ENCODE assay signal across 11 mouse cellular contexts in the genomic region with DNA sequence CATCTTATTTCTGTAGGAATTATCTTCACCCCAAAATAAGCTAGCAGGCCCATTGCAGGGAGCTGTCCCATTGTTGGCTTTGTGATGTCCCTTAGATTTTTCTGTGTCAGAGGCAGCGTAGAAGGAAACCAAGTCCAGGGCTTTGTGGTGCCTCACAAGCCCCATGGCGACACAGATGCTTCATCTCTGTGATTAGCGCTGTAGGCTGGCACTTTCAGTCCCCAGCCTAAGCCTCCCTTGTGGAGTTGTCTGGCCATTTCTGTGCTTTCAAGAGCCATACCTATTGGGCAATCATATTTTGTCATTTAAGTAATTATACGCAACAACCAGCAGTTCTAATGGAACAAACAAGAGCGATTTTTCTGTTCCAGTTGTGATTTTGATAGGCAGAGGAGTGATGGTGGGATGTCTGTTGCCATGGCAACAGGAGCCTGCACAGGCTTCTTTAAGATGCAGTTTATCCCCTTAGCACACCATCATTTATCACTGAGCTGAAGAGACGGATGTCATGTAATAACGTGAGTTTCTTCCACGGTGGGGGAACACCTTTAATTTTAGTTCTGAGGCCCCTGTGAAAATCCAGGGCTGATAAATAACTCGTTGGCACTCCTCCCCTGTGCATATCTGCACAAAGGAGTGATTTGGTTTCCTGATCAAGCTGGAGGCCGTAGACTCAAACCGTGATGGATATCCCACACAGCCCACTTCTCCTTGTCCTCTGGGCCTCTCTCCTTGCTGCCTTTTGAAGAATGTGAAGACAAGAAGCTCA.
DNase-seq lines count a peak whose midpoint lies in the region; ATAC-seq lines count a peak whose summit lies in the region.
"Had no signal": no experiment of that assay in that cellular context is flagged by ENCODE, and none has a peak within 500 bp of the region (broad histone marks: within the 10 kb centered on the region; RNA-seq: fewer than 3 reads in every experiment).

No protein-coding gene starts in this region.

- 36% methylated on average over 11 of the region's 11 CpGs for WGBS in forebrain, embryonic 16.5 days
- whole genome bisulfite sequencing in midbrain, embryonic 12.5 days, result 35% methylated on average over 11 of the region's 11 CpGs
- WGBS in liver, embryonic 12.5 days (ENCODE audit: insufficient replicate concordance), result 77% methylated on average over 11 of the region's 11 CpGs

- H3K4me2 ChIP-seq in forebrain, embryonic 16.5 days (ENCODE audit: low read length), result no peak overlapping the region
- peak overlapping the region; percentile 17 for H3K4me2 ChIP-seq in midbrain, embryonic 12.5 days (replicated peaks)
- H3K4me2 ChIP-seq in liver, embryonic 12.5 days, result no peak overlapping the region

- H3K4me1 ChIP-seq in forebrain, embryonic 16.5 days (replicated peaks; ENCODE audit: control insufficient read depth, insufficient read depth, low read length), result peaks cover 41% of the 10 kb centered on the region
- peaks cover 24% of the 10 kb centered on the region for H3K4me1 ChIP-seq in midbrain, embryonic 12.5 days
- no peaks in the 10 kb centered on the region for H3K4me1 ChIP-seq in liver, embryonic 12.5 days

- H3K4me3 ChIP-seq in forebrain, embryonic 16.5 days (replicated peaks; ENCODE audit: low read length), result no peak overlapping the region
- no peak overlapping the region for H3K4me3 ChIP-seq in midbrain, embryonic 12.5 days
- H3K4me3 ChIP-seq in liver, embryonic 12.5 days, result no peak overlapping the region

- DNase-seq in right cerebral cortex, adult 2 months (ENCODE audit: low spot score in 2 of 2), result peak; percentile 26 to 51
- DNase-seq in right cerebral cortex, postnatal 25 days, result no peak
- DNase-seq in right cerebral cortex, postnatal 14 days, result peak; percentile 3
- DNase-seq in thymus, postnatal 10 days (ENCODE audit: low spot score in 2 of 2), result no peak
- DNase-seq in kidney, adult 8-10 months, result no peak
- DNase-seq: kidney, adult 2 months; lung, postnatal 36 days had no signal

- no peaks in the 10 kb centered on the region for H3K27me3 ChIP-seq in forebrain, embryonic 16.5 days (replicated peaks; ENCODE audit: control insufficient read depth, insufficient read depth, low read length)
- no peaks in the 10 kb centered on the region for H3K27me3 ChIP-seq in midbrain, embryonic 12.5 days
- H3K27me3 ChIP-seq in liver, embryonic 12.5 days (replicated peaks), result no peaks in the 10 kb centered on the region
- H3K27me3 ChIP-seq: CH12.LX had no signal

- H3K36me3 ChIP-seq in forebrain, embryonic 16.5 days (ENCODE audit: control insufficient read depth, insufficient read depth), result no peaks in the 10 kb centered on the region
- 0 out of 2 replicates have a peak, but pooled peaks cover 5% of the 10 kb centered on the region for H3K36me3 ChIP-seq in midbrain, embryonic 12.5 days
- H3K36me3 ChIP-seq in liver, embryonic 12.5 days, result peaks cover 19% of the 10 kb centered on the region

- H3K9me3 ChIP-seq in forebrain, embryonic 16.5 days (ENCODE audit: control insufficient read depth, low read length), result no peaks in the 10 kb centered on the region
- no peaks in the 10 kb centered on the region for H3K9me3 ChIP-seq in midbrain, embryonic 12.5 days
- no peaks in the 10 kb centered on the region for H3K9me3 ChIP-seq in liver, embryonic 12.5 days (replicated peaks)

- H3K27ac ChIP-seq in forebrain, embryonic 16.5 days (ENCODE audit: low read length), result peak overlapping the region; percentile 89
- peak overlapping the region; percentile 92 for H3K27ac ChIP-seq in midbrain, embryonic 12.5 days (replicated peaks)
- H3K27ac ChIP-seq in liver, embryonic 12.5 days, result no peak overlapping the region

- H3K9ac ChIP-seq in forebrain, embryonic 16.5 days (replicated peaks; ENCODE audit: low read depth, low read length), result peak overlapping the region; percentile 35; the same call in 1 of the 2 replicates
- peak overlapping the region; percentile 25; the same call in 1 of the 2 replicates for H3K9ac ChIP-seq in midbrain, embryonic 12.5 days (replicated peaks)
- H3K9ac ChIP-seq in liver, embryonic 12.5 days, result no peak overlapping the region

- ATAC-seq in forebrain, embryonic 16.5 days, result peak; percentile 75
- peak; percentile 83 for ATAC-seq in midbrain, embryonic 12.5 days (ENCODE audit: low FRiP score, low read depth)
- no peak for ATAC-seq in liver, embryonic 12.5 days

Comparison
In these comparisons a context has a peak if more than half of its experiments do, and no peak if none do; other contexts are left out.
1. DNase-seq: peak in right cerebral cortex, adult 2 months (2 of 2) and right cerebral cortex, postnatal 14 days (single experiment); none in right cerebral cortex, postnatal 25 days (single experiment), thymus, postnatal 10 days (0 of 2) and kidney, adult 8-10 months (0 of 2).